Mouse (Mus musculus) forebrain, embryonic 13.5 days (tissue): ENCODE measurements around the gene Parva. TPM values are rescaled to one million over a fixed set of nuclear protein-coding genes. Genes with fewer than 3 reads are reported as not detected.

ENCODE experiments used
- ATAC-seq: fragments of 200-750 bp; cut with Nextera tagmentation; 2 replicates; pipeline ENCODE4 v1.8.0; 2017
- H3K27ac ChIP-seq: fragments of 300-500 bp; sonication (generic); 2 replicates; pipeline ENCODE4 v1.5.1; 2015; ENCODE audit warnings: inconsistent platforms, mild to moderate bottlenecking, moderate library complexity
- H3K27me3 ChIP-seq: fragments of 300-500 bp; sonication (generic); 2 replicates; pipeline ENCODE4 v1.6.1; 2015; ENCODE audit warnings: mild to moderate bottlenecking, inconsistent platforms
- H3K36me3 ChIP-seq: fragments of 300-500 bp; sonication (generic); 2 replicates; pipeline ENCODE4 v1.6.1; 2015; ENCODE audit warnings: mild to moderate bottlenecking, inconsistent platforms; ENCODE audit not compliant: poor library complexity, severe bottlenecking
- H3K4me1 ChIP-seq: fragments of 300-500 bp; sonication (generic); 2 replicates; pipeline ENCODE4 v1.6.1; 2015; ENCODE audit warnings: inconsistent platforms
- H3K4me2 ChIP-seq: fragments of 300-500 bp; sonication (generic); 2 replicates; pipeline ENCODE4 v1.6.1; 2015; ENCODE audit warnings: inconsistent platforms, mild to moderate bottlenecking, moderate library complexity
- H3K4me3 ChIP-seq: fragments of 300-500 bp; sonication (generic); 2 replicates; pipeline ENCODE4 v1.5.1; 2015; ENCODE audit warnings: mild to moderate bottlenecking, inconsistent platforms
- H3K9ac ChIP-seq: fragments of 300-500 bp; sonication (generic); 2 replicates; pipeline ENCODE4 v1.6.1; 2015; ENCODE audit warnings: mild to moderate bottlenecking, inconsistent platforms
- H3K9me3 ChIP-seq: fragments of 300-500 bp; sonication (generic); replicated peaks from 2 replicates; pipeline ENCODE4 v1.6.1; 2016; ENCODE audit warnings: inconsistent platforms
- WGBS: fragments of 180-500 bp; shearing (Covaris S2); methylation state at CpG from one replicate; pipeline ENCODE4 v1.1.7; 2015; 5-methylcytosine and 5-hydroxymethylcytosine counted together
- polyA plus RNA-seq: library from polyadenylated mRNA; unstranded; fragments of >200 nt; fragmentation: Nextera tagmentation; extraction: Ambion mirVana; gene quantifications from 2 replicates; pipeline ENCODE4 v1.2.1, GENCODE M21; 2015

Parva gene
- polyA plus RNA-seq, 1 experiment from 2014 or later: 27.6 TPM

DNA sequence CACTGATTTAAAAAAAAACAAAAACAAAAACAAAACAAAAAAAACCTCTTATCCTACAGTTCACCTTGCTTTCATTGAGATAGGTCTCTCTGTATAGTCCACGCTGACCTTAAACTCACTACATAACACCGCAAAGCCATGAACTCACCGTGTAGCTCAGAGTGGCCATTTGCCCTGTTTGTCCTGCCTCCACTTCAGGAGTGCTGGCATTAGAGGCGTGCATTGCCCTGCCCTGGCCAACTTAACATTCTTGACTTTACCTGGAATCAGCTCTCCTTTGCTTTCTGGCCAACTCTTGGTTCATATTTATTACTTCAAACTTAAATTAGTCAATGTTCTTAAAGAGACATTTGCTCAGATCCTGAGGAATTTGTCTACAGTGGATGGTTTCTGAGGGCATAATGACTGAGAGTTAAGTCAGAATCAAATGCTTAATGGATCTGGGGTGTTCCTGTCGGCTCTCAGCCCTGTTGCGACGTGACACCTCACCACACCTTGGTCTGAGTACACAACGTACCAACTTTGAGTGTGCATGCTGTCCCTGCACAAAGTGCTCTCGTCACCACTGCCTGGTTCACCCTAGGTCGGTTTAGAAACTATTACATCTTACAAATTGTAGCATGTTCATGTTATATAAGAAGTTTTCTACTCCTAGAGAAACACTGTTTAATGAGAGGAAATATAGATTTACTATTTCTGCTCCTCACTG, 207.4 kb downstream of the Parva start:
- no peak overlapping the region for H3K9ac ChIP-seq
- H3K27ac ChIP-seq: no peak overlapping the region
- no peaks in the 10 kb centered on the region for H3K27me3 ChIP-seq
- WGBS: 92% methylated on average over 10 of the region's 10 CpGs
- H3K9me3 ChIP-seq: no peaks in the 10 kb centered on the region; the same call in 1 of the 2 replicates
- H3K4me2 ChIP-seq: no peak overlapping the region
- H3K36me3 ChIP-seq: no peaks in the 10 kb centered on the region
- no peak overlapping the region for H3K4me3 ChIP-seq
- no peak for ATAC-seq
- H3K4me1 ChIP-seq: no peaks in the 10 kb centered on the region

DNA sequence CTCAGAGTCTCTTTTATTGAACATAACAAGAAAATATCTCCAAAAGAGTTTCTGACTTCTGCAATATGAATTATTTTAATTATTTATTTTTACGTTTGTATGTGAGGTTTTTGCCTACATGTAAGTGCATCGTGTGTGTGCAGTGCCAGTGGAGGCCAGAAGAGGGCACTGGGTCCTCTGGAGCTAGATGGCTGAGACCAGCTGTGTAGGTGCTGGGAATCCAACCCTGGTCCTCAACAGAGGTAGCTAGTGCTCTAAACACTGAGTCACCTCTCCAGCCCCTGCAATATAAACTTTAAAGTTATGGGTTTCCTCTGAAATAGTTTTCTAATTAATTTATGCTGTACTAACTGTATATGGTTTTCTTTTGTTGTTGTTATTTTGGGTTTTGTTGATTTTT, 208.6 kb downstream of the Parva start:
- no peak overlapping the region for H3K27ac ChIP-seq
- no peak for ATAC-seq
- H3K4me1 ChIP-seq: no peaks in the 10 kb centered on the region
- no peaks in the 10 kb centered on the region for H3K27me3 ChIP-seq
- no peak overlapping the region for H3K4me2 ChIP-seq
- H3K9ac ChIP-seq: no peak overlapping the region
- 93% methylated on average over 2 of the region's 2 CpGs for WGBS
- no peak overlapping the region for H3K4me3 ChIP-seq
- H3K9me3 ChIP-seq: no peaks in the 10 kb centered on the region; the same call in 1 of the 2 replicates
- no peaks in the 10 kb centered on the region for H3K36me3 ChIP-seq

Other genes starting within 250 kb of the Parva start
- 1.1 and 2.9 TPM in 2 replicates for gene Mical2, start 201.6 kb upstream of the Parva start, polyA plus RNA-seq